Mouse (Mus musculus) lung, adult 2 months (tissue): ENCODE measurements around the gene Prm1.

Source experiments
- CTCF ChIP-seq: fragments of 200-500 bp; IDR thresholded peaks from 2 replicates; pipeline ENCODE4 v1.5.1; 2011; ENCODE audit warnings: mild to moderate bottlenecking, low read length, control low read depth; ENCODE audit not compliant: insufficient read depth
- POLR2A ChIP-seq: fragments of 200-500 bp; IDR thresholded peaks from 2 replicates; pipeline ENCODE4 v1.6.1; 2011; ENCODE audit warnings: low read depth, mild to moderate bottlenecking, control low read depth, low read length, borderline replicate concordance; ENCODE audit errors: extremely low read depth

DNA sequence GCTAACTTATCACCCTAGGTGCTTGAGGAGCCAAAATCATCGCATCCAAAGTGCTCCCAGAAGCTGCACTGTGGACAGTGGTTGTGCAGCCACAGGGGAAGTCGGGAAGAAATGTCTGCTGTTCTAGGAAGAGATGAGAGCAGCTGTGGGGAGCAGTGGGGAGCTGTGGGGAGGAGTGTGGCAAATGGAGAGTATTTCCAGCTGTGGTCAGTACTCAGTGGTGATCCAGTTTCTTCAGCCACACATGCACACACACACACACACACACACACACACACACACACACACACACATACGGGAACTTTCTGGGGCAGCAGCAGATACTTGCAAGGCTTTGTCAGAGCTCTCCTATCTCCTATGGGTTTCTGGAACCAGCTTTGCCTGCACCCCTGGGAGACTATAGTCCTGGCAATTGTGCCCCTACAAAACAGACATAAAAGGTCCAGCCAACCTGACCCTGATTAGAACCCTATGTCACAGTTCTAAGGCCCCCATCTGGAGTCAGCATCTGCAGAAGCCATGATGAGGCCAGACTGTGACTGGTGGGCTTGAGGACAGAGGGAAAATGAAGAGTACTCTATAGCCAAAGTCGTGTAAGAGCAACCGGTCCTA is 43.0 kb downstream of the Prm1 start:
- TF ChIP-seq POLR2A, result no peak
- no peak for TF ChIP-seq CTCF
